Mouse (Mus musculus): ENCODE data around the gene Slc45a2. TPM values are rescaled to one million over a fixed set of nuclear protein-coding genes. Genes with fewer than 3 reads are reported as not detected.

Gene Slc45a2
- 0.08 and 0.20 TPM in 2 replicates for polyA plus RNA-seq (2016; fragmentation: Nextera tagmentation; extraction: Ambion mirVana)

- 51% methylated on average over 7 of the region's 7 CpGs for WGBS
- Histone ChIP-seq H3K9ac (replicated peaks) (no peak within 1 kb of the TSS), H3K4me2 (replicated peaks) (no peak within 1 kb of the TSS; the same call in 1 of the 2 replicates), H3K4me1 (no peaks in the 10 kb centered on the region), H3K4me3 (no peak within 1 kb of the TSS), H3K9me3 (no peaks in the 10 kb centered on the region), H3K27me3 (no peaks in the 10 kb centered on the region), H3K36me3 (no peaks in the 10 kb centered on the region), H3K27ac (replicated peaks) (no peak within 1 kb of the TSS)
- ATAC-seq (ENCODE audit: low FRiP score, low read depth): no peak
These were observed at the start of gene Slc45a2 for GRCm38 (mm10) chr15:11000421-11000820. Gene Slc45a2, plus strand, starts transcription at chr15:11000721.

GRCm38 (mm10) chr15:10951951-10952759 lies 48.4 kb upstream of the Slc45a2 start, which contains the start of gene C1qtnf3:
Gene C1qtnf3, plus strand, starts transcription at chr15:10952332.
- H3K4me2 ChIP-seq (replicated peaks): no peak within 1 kb of the TSS
- H3K27ac ChIP-seq (replicated peaks): no peak within 1 kb of the TSS
- ATAC-seq (ENCODE audit: low FRiP score, low read depth): no peak
- 84% methylated on average over 23 of the region's 23 CpGs for WGBS
- H3K9ac ChIP-seq (replicated peaks): no peak within 1 kb of the TSS
- H3K4me3 ChIP-seq: no peak within 1 kb of the TSS
- no peaks in the 10 kb centered on the region for H3K27me3 ChIP-seq
- no peaks in the 10 kb centered on the region for H3K4me1 ChIP-seq
- H3K36me3 ChIP-seq: no peaks in the 10 kb centered on the region
- no peaks in the 10 kb centered on the region for H3K9me3 ChIP-seq

- 41% methylated on average over 4 of the region's 4 CpGs for WGBS
- no peaks in the 10 kb centered on the region for H3K36me3 ChIP-seq
- no peaks in the 10 kb centered on the region for H3K9me3 ChIP-seq
- H3K4me2 ChIP-seq (replicated peaks): no peak overlapping the region
- no peaks in the 10 kb centered on the region for H3K4me1 ChIP-seq
- no peaks in the 10 kb centered on the region for H3K27me3 ChIP-seq
- ATAC-seq (ENCODE audit: low FRiP score, low read depth): no peak
- no peak overlapping the region for H3K4me3 ChIP-seq
- no peak overlapping the region for H3K9ac ChIP-seq (replicated peaks)
- H3K27ac ChIP-seq (replicated peaks): no peak overlapping the region
These were observed 47.7 kb upstream of the Slc45a2 start for GRCm38 (mm10) chr15:10952760-10953305.

- 74% methylated on average over 1 of the region's 1 CpGs for WGBS
- Histone ChIP-seq H3K9ac (replicated peaks) (no peak overlapping the region), H3K9me3 (no peaks in the 10 kb centered on the region), H3K4me2 (replicated peaks) (no peak overlapping the region), H3K27me3 (no peaks in the 10 kb centered on the region), H3K4me3 (no peak overlapping the region), H3K36me3 (no peaks in the 10 kb centered on the region), H3K4me1 (no peaks in the 10 kb centered on the region), H3K27ac (replicated peaks) (no peak overlapping the region)
- ATAC-seq (ENCODE audit: low FRiP score, low read depth): no peak
These were observed 47.1 kb upstream of the Slc45a2 start for GRCm38 (mm10) chr15:10953465-10953864.

- no peak overlapping the region for H3K27ac ChIP-seq (replicated peaks)
- 90% methylated on average over 6 of the region's 6 CpGs for WGBS
- no peak overlapping the region for H3K9ac ChIP-seq (replicated peaks)
- H3K27me3 ChIP-seq: no peaks in the 10 kb centered on the region
- no peaks in the 10 kb centered on the region for H3K9me3 ChIP-seq
- H3K36me3 ChIP-seq: no peaks in the 10 kb centered on the region
- no peak overlapping the region for H3K4me2 ChIP-seq (replicated peaks)
- no peak overlapping the region for H3K4me3 ChIP-seq
- no peak for ATAC-seq (ENCODE audit: low FRiP score, low read depth)
- H3K4me1 ChIP-seq: no peaks in the 10 kb centered on the region
These were observed 46.0 kb upstream of the Slc45a2 start for GRCm38 (mm10) chr15:10954381-10955016.

- Histone ChIP-seq H3K4me3 (no peak overlapping the region), H3K27me3 (no peaks in the 10 kb centered on the region), H3K9me3 (no peaks in the 10 kb centered on the region), H3K27ac (replicated peaks) (no peak overlapping the region), H3K9ac (replicated peaks) (no peak overlapping the region), H3K36me3 (no peaks in the 10 kb centered on the region), H3K4me1 (no peaks in the 10 kb centered on the region), H3K4me2 (replicated peaks) (no peak overlapping the region)
- ATAC-seq (ENCODE audit: low FRiP score, low read depth): no peak
- WGBS: 72% methylated on average over 5 of the region's 5 CpGs
These were observed 45.4 kb upstream of the Slc45a2 start for GRCm38 (mm10) chr15:10955156-10955555.

- H3K27ac ChIP-seq (replicated peaks): no peak overlapping the region
- WGBS: 60% methylated on average over 3 of the region's 3 CpGs
- H3K27me3 ChIP-seq: no peaks in the 10 kb centered on the region
- H3K4me1 ChIP-seq: no peaks in the 10 kb centered on the region
- no peak overlapping the region for H3K4me3 ChIP-seq
- no peak overlapping the region for H3K9ac ChIP-seq (replicated peaks)
- no peaks in the 10 kb centered on the region for H3K9me3 ChIP-seq
- no peaks in the 10 kb centered on the region for H3K36me3 ChIP-seq
- no peak for ATAC-seq (ENCODE audit: low FRiP score, low read depth)
- H3K4me2 ChIP-seq (replicated peaks): no peak overlapping the region
These were observed 43.8 kb upstream of the Slc45a2 start for GRCm38 (mm10) chr15:10956706-10957105.

GRCm38 (mm10) chr15:10959277-10960026 lies 41.1 kb upstream of the Slc45a2 start:
- H3K27ac ChIP-seq (replicated peaks): no peak overlapping the region
- no peaks in the 10 kb centered on the region for H3K27me3 ChIP-seq
- 90% methylated on average over 15 of the region's 15 CpGs for WGBS
- no peak overlapping the region for H3K4me2 ChIP-seq (replicated peaks)
- no peaks in the 10 kb centered on the region for H3K36me3 ChIP-seq
- no peak overlapping the region for H3K9ac ChIP-seq (replicated peaks)
- H3K9me3 ChIP-seq: no peaks in the 10 kb centered on the region
- no peaks in the 10 kb centered on the region for H3K4me1 ChIP-seq
- no peak for ATAC-seq (ENCODE audit: low FRiP score, low read depth)
- H3K4me3 ChIP-seq: no peak overlapping the region

GRCm38 (mm10) chr15:10960267-10960666 lies 40.3 kb upstream of the Slc45a2 start:
- H3K27ac ChIP-seq (replicated peaks): no peak overlapping the region
- no peak overlapping the region for H3K4me2 ChIP-seq (replicated peaks)
- 88% methylated on average over 5 of the region's 5 CpGs for WGBS
- no peaks in the 10 kb centered on the region for H3K4me1 ChIP-seq
- H3K36me3 ChIP-seq: no peaks in the 10 kb centered on the region
- H3K4me3 ChIP-seq: no peak overlapping the region
- no peak for ATAC-seq (ENCODE audit: low FRiP score, low read depth)
- no peak overlapping the region for H3K9ac ChIP-seq (replicated peaks)
- H3K9me3 ChIP-seq: no peaks in the 10 kb centered on the region
- no peaks in the 10 kb centered on the region for H3K27me3 ChIP-seq

GRCm38 (mm10) chr15:10962601-10963000 lies 37.9 kb upstream of the Slc45a2 start:
- ATAC-seq (ENCODE audit: low FRiP score, low read depth): no peak
- WGBS: 93% methylated on average over 2 of the region's 2 CpGs

GRCm38 (mm10) chr15:10969439-10969838 lies 31.1 kb upstream of the Slc45a2 start:
- no peak for ATAC-seq (ENCODE audit: low FRiP score, low read depth)
- H3K4me3 ChIP-seq: no peak overlapping the region
- no peak overlapping the region for H3K4me2 ChIP-seq (replicated peaks)
- H3K9ac ChIP-seq (replicated peaks): no peak overlapping the region
- no peaks in the 10 kb centered on the region for H3K27me3 ChIP-seq
- H3K36me3 ChIP-seq: no peaks in the 10 kb centered on the region
- no peak overlapping the region for H3K27ac ChIP-seq (replicated peaks)
- no peaks in the 10 kb centered on the region for H3K9me3 ChIP-seq
- no peaks in the 10 kb centered on the region for H3K4me1 ChIP-seq
- 83% methylated on average over 3 of the region's 3 CpGs for WGBS

More at GRCm38 (mm10) chr15:10962601-10963000, 37.9 kb upstream of the Slc45a2 start:
- Histone ChIP-seq H3K4me2 (replicated peaks) (no peak overlapping the region), H3K36me3 (no peaks in the 10 kb centered on the region), H3K4me3 (no peak overlapping the region), H3K9ac (replicated peaks) (no peak overlapping the region), H3K4me1 (no peaks in the 10 kb centered on the region), H3K9me3 (no peaks in the 10 kb centered on the region), H3K27ac (replicated peaks) (no peak overlapping the region), H3K27me3 (no peaks in the 10 kb centered on the region)

GRCm38 (mm10) chr15:10970777-10971176 lies 29.7 kb upstream of the Slc45a2 start:
- Histone ChIP-seq H3K4me1 (no peaks in the 10 kb centered on the region), H3K27me3 (no peaks in the 10 kb centered on the region), H3K9ac (replicated peaks) (no peak overlapping the region), H3K4me3 (no peak overlapping the region), H3K9me3 (no peaks in the 10 kb centered on the region), H3K27ac (replicated peaks) (no peak overlapping the region), H3K36me3 (no peaks in the 10 kb centered on the region), H3K4me2 (replicated peaks) (no peak overlapping the region)
- no peak for ATAC-seq (ENCODE audit: low FRiP score, low read depth)
- 88% methylated on average over 5 of the region's 5 CpGs for WGBS

Data from midbrain, embryonic 12.5 days (tissue).